Comparison of ENCODE assay signal across 8 mouse cellular contexts in the genomic region with DNA sequence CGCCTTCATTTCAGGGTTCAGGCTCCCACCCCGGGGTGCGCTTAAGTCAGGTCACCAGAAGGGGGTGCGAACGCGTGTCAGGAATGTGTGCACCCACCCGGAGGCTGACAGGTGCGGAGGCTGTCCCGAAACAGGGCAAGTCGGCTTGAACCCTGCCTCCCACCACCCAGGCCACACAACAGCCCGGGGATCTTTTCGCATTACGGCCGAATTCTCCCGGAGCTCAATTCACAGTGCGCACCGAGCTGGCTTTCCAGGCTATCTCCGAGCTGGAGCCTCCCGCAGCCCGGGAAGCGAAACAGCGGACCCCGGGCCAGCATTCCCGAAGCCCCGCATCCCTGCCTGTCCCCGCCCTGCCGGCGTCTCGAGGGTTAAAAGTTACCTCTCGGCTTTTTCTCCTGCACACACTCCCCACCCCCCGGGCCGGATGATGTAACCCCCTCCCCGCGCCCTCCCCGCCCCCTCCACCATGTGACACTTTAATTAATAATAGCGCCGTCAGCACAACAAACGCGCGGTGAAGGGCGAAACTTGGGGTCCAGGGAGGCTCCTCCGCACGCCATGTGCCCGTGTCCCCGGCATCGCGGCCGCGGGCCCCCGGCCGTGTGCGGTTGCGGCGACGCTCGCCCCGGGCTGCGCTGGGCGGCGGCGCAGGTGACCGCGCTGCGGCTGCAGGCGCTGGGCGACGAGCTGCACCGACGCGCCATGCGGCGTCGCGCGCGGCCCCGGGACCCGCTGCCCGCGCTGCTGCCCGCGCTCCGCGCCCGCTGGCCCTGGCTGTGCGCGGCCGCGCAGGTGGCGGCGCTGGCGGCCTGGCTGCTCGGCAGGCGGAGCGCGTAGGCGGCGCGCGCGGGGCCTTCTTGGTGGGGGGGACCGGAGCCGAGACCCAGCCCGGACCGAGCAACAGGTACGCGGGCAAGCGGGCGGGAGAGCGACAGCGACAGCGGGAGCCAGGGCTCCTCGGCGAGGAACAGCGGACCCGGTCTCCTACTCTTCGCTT. TPM values are rescaled to one million over a fixed set of nuclear protein-coding genes. Genes with fewer than 3 reads are reported as not detected.
DNase-seq lines count a peak whose midpoint lies in the region; ATAC-seq and TF ChIP-seq lines count a peak whose summit lies in the region.

No protein-coding gene starts in this region.

- peaks cover 13% of the 10 kb centered on the region for H3K4me1 ChIP-seq in testis, adult 2 months (ENCODE audit: control insufficient read depth, insufficient read depth, low read length)
- H3K4me1 ChIP-seq in heart, postnatal 0 days (ENCODE audit: control insufficient read depth, insufficient read depth), result 0 out of 2 replicates have a peak, but pooled peaks cover 9% of the 10 kb centered on the region
- peaks cover 11% of the 10 kb centered on the region; the same call in 1 of the 2 replicates for H3K4me1 ChIP-seq in liver, embryonic 12.5 days

- H3K9ac ChIP-seq in heart, postnatal 0 days (replicated peaks; ENCODE audit: low read depth, low read length), result 0 out of 2 replicates have a peak overlapping the region, but pooled peaks have one; percentile 20
- H3K9ac ChIP-seq in liver, embryonic 12.5 days, result no peak overlapping the region

- no peak for TF ChIP-seq POLR2A in testis, adult 2 months (IDR thresholded peaks at IDR 0.05; ENCODE audit: control insufficient read depth, low read depth, low read length)

- H3K36me3 ChIP-seq in testis, adult 2 months (ENCODE audit: control insufficient read depth, insufficient read depth, low read length), result no peaks in the 10 kb centered on the region
- no peaks in the 10 kb centered on the region for H3K36me3 ChIP-seq in heart, postnatal 0 days (replicated peaks; ENCODE audit: control insufficient read depth, insufficient read depth, low read length)
- no peaks in the 10 kb centered on the region for H3K36me3 ChIP-seq in liver, embryonic 12.5 days

- no peak for TF ChIP-seq EP300 in heart, postnatal 0 days (IDR thresholded peaks at IDR 0.05; ENCODE audit: low read depth)

- no peak overlapping the region for H3K27ac ChIP-seq in testis, adult 2 months (ENCODE audit: control insufficient read depth, insufficient read depth, low read depth, low read length)
- H3K27ac ChIP-seq in heart, postnatal 0 days (ENCODE audit: low read depth), result no peak overlapping the region
- H3K27ac ChIP-seq in liver, embryonic 12.5 days, result no peak overlapping the region

- peak overlapping the region; percentile 92 for H3K4me2 ChIP-seq in heart, postnatal 0 days (ENCODE audit: low read depth, low read length)
- peak overlapping the region; percentile 66 for H3K4me2 ChIP-seq in liver, embryonic 12.5 days

- H3K27me3 ChIP-seq in testis, adult 2 months (ENCODE audit: control insufficient read depth, insufficient read depth, low read length), result peaks cover 4% of the 10 kb centered on the region
- peaks cover 83% of the 10 kb centered on the region for H3K27me3 ChIP-seq in heart, postnatal 0 days (ENCODE audit: control insufficient read depth, insufficient read depth, low read length)
- peaks cover 99% of the 10 kb centered on the region for H3K27me3 ChIP-seq in liver, embryonic 12.5 days (replicated peaks)

- TF ChIP-seq CTCF in testis, adult 2 months (IDR thresholded peaks at IDR 0.05; ENCODE audit: control insufficient read depth, insufficient read depth, insufficient replicate concordance, low read depth, low read length), result no peak
- TF ChIP-seq CTCF in heart, postnatal 0 days (IDR thresholded peaks at IDR 0.05; ENCODE audit: low read depth), result no peak

- H3K4me3 ChIP-seq in testis, adult 2 months (ENCODE audit: control insufficient read depth, low read depth, low read length), result peak overlapping the region; percentile 37; the same call in 1 of the 2 replicates
- peak overlapping the region; percentile 53 for H3K4me3 ChIP-seq in heart, postnatal 0 days (ENCODE audit: low read depth, low read length)
- H3K4me3 ChIP-seq in liver, embryonic 12.5 days, result peak overlapping the region; percentile 46

- DNase-seq in adrenal gland, postnatal 10 days, result peak; percentile 39
- DNase-seq in adrenal gland, adult 8-10 months, result no peak
- DNase-seq in testis, postnatal 14 days (ENCODE audit: low spot score), result no peak
- DNase-seq in heart, postnatal 0 days (ENCODE audit: low spot score), result no peak
- peak; percentile 55 for DNase-seq in right cerebral cortex, postnatal 4 days
- DNase-seq in gastrocnemius, postnatal 25 days, result no peak

- no peaks in the 10 kb centered on the region for H3K9me3 ChIP-seq in heart, postnatal 0 days (replicated peaks; ENCODE audit: control insufficient read depth, low read length)
- H3K9me3 ChIP-seq in liver, embryonic 12.5 days (replicated peaks), result no peaks in the 10 kb centered on the region

- 1% methylated on average over 67 of the region's 117 CpGs for WGBS in heart, postnatal 0 days
- 2% methylated on average over 117 of the region's 117 CpGs for WGBS in liver, embryonic 12.5 days (ENCODE audit: insufficient replicate concordance)

- ATAC-seq in heart, postnatal 0 days (ENCODE audit: insufficient read depth, low read depth), result no peak
- ATAC-seq in liver, embryonic 12.5 days, result no peak

RNA-seq across cellular contexts. Expression of a gene that starts 5.1 kb away (rescaled TPM):
- total RNA-seq in adrenal gland, postnatal 10 days (2021), result under 1 TPM; 0.33 to 0.91 TPM
- total RNA-seq in adrenal gland, adult 8-10 months (2022), result under 1 TPM; 0.06 to 0.09 (median 0.08) TPM
- polyA plus RNA-seq in testis, adult 2 months (2012; rRNA removed), result 0.13 and 0.40 TPM in 2 replicates
- total RNA-seq in heart, postnatal 0 days (2014; rRNA removed; ENCODE audit: low replicate concordance), result 0.04 TPM in 1 of 2 replicates, not detected in the other
- polyA plus RNA-seq in heart, postnatal 0 days (2015; fragmentation: Nextera tagmentation; extraction: Ambion mirVana), result 0.11 and 0.19 TPM in 2 replicates
- 0.04 TPM in 1 of 2 replicates, not detected in the other for polyA plus RNA-seq in liver, embryonic 12.5 days (2016; fragmentation: Nextera tagmentation; extraction: Ambion mirVana)
- under 1 TPM; 0.15 to 0.32 TPM for total RNA-seq in gastrocnemius, postnatal 25 days (2021)

RNA-seq across cellular contexts. Expression of a gene that starts 14.3 kb away (rescaled TPM):
- total RNA-seq in adrenal gland, postnatal 10 days (2021), result 10 to 100 TPM; 51.8 to 53.4 TPM
- 10 to 100 TPM; 47.0 to 57.6 (median 51.7) TPM for total RNA-seq in adrenal gland, adult 8-10 months (2022)
- polyA plus RNA-seq in testis, adult 2 months (2012; rRNA removed), result 19.6 and 21.6 TPM in 2 replicates
- total RNA-seq in heart, postnatal 0 days (2014; rRNA removed; ENCODE audit: low replicate concordance), result 49.7 and 66.9 TPM in 2 replicates
- polyA plus RNA-seq in heart, postnatal 0 days (2015; fragmentation: Nextera tagmentation; extraction: Ambion mirVana), result 15.5 and 16.5 TPM in 2 replicates
- polyA plus RNA-seq in liver, embryonic 12.5 days (2016; fragmentation: Nextera tagmentation; extraction: Ambion mirVana), result 23.1 and 24.4 TPM in 2 replicates
- 10 to 100 TPM; 18.5 to 20.1 TPM for total RNA-seq in gastrocnemius, postnatal 25 days (2021)

Comparison
In these comparisons a context has a peak if more than half of its experiments do, and no peak if none do; other contexts are left out.
1. DNase-seq: peak in adrenal gland, postnatal 10 days (single experiment) and right cerebral cortex, postnatal 4 days (single experiment); none in adrenal gland, adult 8-10 months (single experiment), testis, postnatal 14 days (single experiment), heart, postnatal 0 days (single experiment) and gastrocnemius, postnatal 25 days (single experiment).
2. Peak in every context shown above with its lines, with median percentiles within 50 percentile points of each other: H3K4me3 ChIP-seq.